Mouse (Mus musculus): ENCODE data around the gene Fam57a.

Gene Fam57a

DNA sequence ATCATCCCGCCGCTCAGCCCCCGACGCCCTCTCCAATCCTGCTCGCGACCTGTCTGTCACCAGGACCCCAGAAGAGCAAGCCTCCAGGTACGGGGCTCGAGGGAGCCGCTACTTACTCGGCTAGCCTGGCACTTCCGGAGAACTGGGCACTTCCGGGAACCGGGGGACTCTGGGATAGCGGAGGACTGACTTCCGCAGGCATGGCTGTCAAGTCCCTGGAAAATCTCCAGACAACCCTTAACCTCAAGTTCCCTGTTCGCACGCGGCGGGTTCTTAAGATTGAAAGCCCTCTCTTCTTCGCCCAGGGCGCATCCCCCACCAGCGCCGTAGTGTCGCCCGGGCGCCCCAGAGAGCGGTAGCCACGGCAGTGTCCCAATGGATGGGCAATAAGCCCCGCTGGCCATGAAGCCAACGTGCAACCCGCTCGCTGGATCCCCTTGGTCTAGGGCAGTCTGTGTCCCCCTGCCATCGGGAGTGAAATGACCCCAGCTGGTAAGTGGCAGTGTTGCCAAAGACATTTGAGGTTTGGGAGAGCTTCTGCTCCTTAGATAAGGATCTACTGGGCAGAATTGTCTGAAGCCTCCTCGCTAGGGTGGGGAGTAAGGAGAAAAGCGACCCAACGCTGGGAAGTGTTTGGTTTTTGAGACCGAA, at the start of gene Fam57a, which contains the start of gene Vps53:
Gene Fam57a (plus strand): TSS at position 177 of the 651 bp plus-strand sequence.
Gene Vps53 (minus strand): TSS at position 153 of the 651 bp plus-strand sequence.
- WGBS: under 1% methylated on average over 34 of the region's 37 CpGs

DNA sequence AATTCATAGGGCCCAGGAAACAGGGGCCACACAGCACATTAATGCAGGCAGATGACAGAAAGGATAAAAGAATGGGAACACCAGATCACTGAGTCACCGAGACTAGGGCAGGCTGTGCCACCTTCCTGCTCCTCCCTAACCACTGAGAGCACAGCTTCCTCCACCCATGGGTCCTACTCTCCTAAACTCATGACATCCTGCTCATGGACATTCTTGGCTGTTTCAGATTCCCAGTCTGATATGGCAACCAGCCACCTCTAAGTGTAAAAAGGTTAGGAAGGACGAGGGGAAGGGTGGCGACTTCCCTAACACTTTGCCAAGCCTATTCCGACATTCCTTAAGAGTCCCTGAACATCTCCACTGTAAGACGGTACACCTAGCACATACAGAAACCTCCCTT, 48.6 kb upstream of the Fam57a start:
- WGBS: 86% methylated on average over 5 of the region's 5 CpGs

DNA sequence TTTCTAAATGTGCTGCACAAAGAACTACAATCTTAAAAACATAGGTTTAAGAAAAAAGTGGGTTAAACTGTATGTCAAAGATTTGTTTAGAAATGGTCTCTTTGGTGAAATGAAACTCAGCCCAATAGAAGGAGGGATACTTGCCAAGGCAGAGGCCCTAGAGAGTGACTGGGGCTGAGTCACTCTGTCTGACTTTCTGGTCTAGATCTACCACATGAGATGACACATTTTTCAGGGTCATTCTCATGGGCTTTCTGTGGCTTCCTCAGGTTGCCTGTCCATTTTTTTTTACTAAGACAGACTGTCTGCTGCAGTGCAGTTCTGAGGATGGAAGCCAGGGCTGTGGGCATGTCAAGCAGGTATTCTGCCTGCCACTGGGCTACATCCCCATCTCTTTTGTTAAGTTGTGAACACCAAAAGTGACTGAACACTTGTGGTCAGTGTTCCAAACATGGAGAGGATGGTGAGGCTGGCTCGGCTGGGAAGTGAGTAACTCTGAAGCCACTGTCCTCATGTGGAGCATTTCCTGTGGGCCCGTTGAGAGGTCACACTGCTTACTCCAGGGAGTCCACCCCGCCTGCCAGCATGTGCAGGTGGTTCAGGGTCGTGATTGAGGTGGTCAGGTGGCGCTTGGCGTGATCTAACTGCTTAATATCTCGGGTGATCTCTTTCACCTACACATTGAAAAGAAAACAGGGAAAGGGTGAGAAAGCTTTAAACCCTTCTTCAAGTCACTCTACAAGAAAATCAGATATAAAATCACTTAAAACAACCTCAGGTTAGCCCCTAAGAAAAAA, 43.6 kb upstream of the Fam57a start:
- 84% methylated on average over 7 of the region's 7 CpGs for WGBS

DNA sequence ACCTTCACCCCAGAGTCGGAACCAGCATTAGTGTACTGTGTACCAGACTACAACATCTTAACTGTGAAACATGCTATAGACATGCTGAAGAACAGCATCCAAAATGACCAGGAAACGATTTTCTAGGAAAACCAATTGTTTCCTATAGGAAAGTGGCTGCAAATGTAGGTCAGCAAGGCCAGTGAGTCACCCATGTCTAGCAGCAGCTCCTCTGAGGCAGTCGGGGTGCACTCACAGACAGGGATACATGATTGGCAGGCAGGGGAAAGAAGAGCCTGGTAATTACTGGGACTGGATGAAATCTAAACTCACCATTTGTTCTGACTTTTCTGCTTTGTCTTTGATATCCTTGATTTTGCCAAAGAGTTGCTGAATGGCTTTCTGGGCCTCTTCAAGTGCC, 41.5 kb upstream of the Fam57a start:
- 70% methylated on average over 3 of the region's 3 CpGs for WGBS

DNA sequence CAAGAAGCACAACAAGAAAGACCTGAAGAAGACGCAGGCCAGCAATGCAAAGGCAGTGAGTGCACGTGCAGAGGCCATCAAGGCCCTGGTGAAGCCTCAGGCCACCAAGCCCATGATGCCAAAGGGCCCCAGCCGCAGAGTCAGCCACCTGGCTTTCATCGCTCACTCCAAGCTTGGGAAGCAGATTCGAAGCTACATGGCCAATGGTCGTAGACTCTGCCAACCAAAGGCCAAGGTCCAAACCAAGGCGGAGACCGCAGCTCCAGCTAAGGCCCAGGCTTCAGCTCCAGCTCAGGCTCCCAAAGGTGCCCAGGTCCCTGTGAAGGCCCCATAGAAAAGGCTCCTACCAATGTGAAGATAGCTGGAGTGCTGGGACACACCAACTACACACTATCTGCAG, 35.1 kb upstream of the Fam57a start:
- 96% methylated on average over 8 of the region's 8 CpGs for WGBS

DNA sequence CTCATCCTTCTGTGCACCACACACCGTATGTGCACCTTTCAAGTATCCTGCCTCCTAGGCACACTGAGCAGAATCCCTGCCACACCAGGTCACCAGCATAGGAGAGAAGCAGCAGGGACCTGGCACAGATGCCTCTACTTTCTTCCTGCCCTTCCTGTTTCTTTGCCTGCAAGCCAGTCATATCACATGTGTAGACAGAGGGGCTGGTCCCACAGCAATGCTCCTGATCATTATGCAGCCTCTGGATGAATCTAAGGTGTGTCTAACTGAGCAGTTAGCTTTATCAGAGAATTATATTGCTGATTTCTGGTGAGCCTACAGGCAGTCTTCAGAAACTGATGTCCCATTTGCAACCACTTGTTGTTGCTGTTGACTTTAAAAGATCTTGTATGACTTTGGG, 34.3 kb upstream of the Fam57a start:
- WGBS: 90% methylated on average over 1 of the region's 1 CpGs

DNA sequence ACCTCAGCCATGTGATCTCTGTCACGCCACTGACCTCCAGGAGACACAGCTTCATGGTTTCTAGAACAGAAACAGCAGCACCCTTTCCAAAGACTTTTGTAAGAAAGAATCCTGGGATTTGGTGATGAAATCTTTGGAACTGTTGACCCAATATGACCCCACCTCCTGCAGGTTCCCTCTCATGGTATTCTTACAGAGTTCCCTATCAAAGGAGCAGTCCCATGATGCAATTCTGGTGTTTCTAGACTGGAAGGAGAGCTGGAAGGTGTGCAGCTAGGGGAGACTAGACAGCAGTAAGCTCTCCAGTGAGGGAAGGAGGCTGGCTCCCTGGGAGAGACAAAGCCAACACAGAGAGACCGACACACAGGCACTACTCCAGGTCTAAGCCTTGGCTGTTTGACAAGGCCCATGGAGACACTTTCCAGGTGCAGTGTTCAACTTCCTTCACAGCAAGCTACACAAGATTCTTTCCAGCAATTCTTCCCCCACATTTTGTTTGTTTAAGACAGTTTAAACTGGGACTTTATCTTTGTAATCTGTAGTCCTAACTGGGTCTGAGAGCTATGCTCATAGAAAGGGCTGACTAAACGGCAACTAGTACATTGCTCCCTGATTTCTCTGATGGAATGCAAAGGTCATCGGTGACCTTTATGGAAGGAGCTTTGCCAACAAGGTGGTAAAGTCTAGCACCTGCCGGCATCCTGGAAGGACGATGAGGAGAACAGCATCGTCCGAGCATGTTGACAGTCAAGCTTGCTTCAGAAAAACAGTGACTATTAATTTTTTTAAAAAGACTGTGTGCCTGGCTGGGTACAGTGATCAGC, 33.1 kb upstream of the Fam57a start:
- WGBS: 88% methylated on average over 8 of the region's 8 CpGs

DNA sequence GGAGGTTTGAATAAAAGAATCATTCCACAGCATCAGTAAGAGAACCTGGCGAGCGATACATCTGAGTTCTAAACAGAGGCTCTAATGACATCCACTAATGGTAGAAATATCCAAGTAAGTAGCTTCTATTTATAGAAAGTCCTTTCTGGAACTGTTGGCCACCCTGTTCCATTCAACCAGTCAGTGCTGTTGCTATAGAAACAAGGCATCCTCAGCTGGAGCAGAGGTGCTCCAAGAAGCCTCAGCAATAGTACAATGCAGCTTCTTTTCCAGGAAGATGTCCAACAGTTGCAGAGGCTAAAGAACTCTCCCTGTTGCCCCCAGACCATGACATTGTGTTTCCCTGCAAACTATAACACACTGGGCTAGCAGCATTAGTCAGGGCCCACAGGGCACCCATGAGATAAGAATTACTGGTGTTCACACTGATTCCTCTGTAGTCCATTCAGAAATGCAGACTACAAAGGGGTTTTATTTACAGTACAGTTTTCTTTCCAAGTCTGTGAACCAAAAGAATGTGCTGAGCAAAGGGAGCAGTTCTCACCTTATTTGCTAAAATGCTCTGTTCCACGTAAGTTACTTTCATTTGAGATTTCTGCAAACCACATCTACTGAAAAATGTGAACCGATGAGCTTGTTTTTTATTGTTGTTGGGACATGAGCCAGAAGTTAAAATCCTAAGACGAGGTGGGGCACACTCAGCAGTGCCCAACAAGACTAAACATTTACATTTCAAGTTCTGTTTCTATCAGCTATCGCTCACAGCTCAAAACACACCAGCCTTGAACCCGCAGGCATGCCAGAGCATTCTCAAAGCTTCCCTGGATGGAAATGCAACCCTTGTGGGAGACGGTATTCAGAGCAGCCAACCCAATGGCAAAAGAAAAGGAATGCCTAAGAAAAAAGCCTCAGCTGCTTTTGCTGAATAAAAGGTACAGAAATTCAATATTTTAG, 31.1 kb upstream of the Fam57a start:
- 33% methylated on average over 8 of the region's 8 CpGs for WGBS

DNA sequence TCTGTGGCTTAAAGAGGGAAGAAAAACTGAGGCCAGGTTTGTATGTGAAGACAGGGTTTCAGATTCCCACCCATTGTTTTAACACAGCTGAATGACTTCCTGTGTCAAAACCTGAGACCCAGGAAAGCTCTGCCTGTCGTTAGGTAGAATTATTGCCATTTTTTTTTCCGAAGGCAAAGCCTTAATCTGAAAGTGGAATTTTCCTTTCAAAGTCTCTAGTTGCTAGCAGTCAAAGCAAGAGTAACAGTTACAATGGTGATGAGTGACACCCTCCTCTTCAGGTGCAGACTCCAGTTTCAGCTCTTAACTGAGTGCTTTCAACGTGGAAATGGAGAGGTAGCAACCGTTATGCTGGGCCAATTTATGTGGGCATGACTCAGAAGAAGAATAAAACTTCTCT, 28.5 kb upstream of the Fam57a start:
- 44% methylated on average over 4 of the region's 4 CpGs for WGBS

DNA sequence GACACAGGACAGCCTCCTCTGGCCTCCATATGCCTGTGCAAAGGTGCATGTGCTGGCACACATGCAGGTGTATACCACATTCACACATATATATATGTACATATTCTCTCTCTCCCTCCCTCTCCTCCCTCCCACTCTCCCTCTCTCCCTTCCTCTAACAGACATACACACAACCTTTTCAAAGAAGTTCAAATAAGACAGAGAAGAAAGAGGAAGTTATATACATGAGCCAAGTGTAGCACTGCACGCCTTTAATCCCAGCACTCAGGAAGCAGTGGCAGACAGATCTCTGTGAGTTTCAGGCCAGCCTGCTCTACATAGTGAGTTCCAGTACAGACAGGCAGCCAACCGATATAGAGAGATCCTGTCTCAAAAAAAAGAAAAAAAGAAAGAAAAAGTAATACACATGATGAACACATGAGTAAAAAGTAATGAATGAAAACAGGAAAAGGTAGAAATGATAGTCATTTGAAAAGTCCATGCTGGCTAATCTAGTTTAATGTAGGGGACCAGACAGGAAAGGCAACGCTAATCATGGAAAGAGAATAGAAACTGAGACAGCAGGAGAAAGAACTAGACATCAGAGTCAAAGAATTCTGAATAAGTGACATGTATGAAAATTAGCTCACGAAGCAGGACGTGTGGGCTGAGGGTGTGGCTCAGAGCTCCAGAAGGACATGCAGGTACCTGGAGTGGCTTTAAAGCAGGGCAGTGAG, 26.1 kb upstream of the Fam57a start:
- WGBS: 80% methylated on average over 5 of the region's 5 CpGs

DNA sequence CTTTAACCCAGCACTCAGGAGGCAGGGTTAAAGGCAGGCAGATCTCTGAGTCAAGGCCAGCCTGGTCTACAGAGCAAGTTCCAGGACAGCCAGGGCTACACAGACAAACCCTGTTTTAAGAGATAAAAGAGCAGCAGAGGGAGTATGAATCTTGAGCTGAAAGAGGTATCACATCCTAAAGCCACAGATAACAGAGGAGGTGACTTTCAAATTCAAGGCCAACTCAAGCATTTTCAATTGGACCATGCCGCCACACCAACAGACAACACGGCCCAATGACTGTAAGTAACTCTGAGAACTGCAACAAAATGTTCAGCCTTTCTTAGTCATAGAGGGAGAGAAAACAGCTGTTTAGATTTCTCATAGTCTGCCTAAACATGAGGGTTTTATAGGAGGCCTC, 25.3 kb upstream of the Fam57a start:
- 95% methylated on average over 2 of the region's 2 CpGs for WGBS

DNA sequence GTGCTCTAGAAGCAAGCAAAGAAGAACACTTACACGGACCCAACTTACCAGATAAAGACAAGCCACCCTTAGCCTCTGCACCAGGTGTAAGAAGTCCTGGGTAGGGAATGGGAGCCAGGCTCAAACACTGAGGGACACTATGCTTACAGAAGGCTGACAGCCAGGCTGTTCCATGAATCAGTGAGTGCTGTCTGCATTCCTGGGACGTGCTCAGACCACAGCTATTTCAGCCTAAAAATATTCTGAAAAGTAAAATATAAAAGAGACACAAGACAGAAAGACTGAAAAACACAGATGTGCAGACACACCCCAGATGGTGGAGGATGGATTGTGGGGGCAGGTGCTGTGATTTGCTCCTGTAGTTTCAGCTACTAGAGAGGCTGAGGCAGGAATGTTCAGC, 24.6 kb upstream of the Fam57a start:
- 71% methylated on average over 2 of the region's 2 CpGs for WGBS

DNA sequence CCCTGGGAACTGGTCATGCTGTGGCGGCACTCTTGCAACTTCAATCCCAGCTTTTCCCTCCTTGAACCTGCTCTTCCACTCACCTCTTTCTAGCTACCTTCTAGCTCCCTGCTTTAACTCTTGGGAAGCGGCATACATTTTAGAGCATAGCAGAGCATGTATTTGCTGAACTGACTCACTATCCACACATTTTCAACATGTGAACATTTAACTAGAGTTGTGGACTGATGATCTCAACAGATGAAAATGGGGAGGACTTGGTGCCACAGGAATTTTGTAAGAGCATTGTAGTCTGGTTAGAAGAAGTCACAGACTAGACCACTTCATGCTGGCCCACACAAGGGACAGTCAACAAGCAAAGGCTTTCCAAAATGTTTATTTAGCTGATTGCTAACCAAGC, 21.1 kb upstream of the Fam57a start:
- WGBS: 97% methylated on average over 2 of the region's 2 CpGs

DNA sequence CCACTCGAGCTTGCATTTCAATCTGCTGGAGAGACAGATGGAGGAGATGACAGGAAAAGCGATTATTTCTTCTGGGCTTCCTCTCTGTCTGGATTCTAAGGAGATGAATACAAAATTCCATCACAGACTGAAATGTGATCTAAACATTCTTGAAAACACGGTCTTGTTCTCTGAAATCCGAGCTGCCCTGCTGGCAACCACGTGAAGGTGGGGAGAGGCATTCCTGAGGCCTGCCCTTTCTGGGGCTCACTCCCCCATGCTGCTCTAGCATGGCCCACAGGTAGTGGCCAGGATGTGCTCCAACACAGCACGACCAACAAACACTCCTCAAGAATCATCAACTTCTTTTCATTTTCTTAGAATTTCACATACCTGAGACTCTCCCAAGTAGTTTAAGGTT, 19.2 kb upstream of the Fam57a start:
- WGBS: 48% methylated on average over 6 of the region's 6 CpGs

DNA sequence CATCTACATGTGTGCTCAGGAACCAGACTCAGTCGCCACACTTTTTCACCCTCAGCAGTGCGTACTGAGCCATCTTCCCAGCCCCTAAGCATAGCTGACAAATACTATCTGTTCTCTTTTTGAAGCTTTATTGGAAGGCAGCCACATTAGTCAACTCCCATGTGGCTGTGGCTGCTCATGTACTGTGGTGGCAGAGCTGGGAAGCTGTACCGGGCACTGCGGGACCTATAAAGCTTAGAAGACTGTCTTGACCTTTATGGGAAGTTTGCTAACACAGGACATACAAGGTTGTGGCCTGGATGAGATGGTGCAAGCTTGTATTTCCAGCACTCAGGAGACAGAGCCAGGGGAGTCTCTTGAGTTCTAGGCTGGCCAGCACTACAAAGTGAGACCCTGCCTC, 12.8 kb upstream of the Fam57a start:
- 74% methylated on average over 4 of the region's 4 CpGs for WGBS

DNA sequence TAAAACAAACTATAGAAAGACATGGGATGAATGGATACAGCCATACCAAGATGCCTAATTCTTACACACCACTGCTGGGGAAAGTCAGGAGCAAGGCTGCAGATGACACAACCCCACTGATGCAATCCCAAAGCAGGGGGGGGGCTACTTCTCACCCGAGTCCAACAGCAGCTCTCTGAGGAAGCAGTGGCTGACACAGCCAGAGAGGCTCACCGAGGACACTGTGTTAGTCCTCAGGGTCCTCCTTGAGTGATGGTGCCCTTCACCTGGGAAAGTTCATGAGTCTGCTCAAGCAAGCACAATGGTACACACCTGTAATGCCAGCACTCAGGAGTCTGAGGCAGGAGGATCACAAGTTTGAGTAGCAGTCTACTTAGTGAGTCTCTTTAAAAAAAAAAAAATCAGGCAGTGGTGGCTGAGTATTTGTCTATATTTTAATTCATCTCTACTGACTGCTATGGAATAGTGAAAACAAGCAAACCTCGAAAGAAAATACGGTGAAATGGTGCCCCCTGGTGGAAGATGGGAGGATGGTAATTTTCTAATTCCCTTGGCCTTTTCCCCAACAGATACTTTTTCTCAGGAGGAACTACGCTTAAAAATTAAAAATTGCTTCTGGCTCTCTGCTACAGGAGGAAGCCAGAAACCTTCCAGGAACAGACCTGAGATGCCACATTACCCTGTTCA, 12.2 kb upstream of the Fam57a start:
- WGBS: 18% methylated on average over 5 of the region's 5 CpGs

DNA sequence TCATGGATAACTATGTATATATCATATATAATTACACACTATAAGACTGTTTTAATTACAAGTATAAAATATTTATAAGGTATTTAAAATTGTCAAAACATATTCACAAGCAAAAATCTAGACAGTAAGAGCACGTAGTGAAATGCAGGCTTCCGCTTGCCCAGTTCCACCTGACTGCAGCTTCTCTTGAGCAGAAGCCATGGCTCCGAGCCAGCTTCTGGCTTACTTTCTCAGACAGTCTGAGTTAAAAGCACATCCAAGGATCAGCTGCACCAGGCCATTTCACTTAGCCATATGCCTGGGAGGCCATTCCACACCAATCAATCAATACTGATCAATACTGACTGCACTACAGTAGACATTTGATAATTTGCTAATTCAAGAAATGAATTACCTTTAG, 10.5 kb upstream of the Fam57a start:
- WGBS: 67% methylated on average over 3 of the region's 3 CpGs

DNA sequence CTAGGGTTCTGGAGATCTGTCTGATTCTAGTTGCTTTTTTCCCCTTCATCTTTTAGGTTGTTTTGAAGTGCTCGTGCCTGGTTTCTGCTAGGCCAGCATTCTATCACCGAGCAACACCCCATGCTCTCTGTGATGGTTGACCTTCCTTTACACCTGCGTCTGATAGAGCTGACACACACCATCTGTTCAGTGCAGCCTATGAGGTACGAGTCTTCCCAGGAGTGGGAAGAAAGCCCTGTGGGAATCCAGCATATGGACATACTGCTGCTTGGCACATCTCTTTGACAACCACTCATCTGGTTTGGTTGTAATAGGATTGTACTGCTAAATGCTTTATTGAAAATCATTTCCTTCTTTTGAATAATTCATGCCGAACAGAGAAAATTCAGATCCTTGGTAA, 9.3 kb upstream of the Fam57a start:
- 57% methylated on average over 5 of the region's 5 CpGs for WGBS

DNA sequence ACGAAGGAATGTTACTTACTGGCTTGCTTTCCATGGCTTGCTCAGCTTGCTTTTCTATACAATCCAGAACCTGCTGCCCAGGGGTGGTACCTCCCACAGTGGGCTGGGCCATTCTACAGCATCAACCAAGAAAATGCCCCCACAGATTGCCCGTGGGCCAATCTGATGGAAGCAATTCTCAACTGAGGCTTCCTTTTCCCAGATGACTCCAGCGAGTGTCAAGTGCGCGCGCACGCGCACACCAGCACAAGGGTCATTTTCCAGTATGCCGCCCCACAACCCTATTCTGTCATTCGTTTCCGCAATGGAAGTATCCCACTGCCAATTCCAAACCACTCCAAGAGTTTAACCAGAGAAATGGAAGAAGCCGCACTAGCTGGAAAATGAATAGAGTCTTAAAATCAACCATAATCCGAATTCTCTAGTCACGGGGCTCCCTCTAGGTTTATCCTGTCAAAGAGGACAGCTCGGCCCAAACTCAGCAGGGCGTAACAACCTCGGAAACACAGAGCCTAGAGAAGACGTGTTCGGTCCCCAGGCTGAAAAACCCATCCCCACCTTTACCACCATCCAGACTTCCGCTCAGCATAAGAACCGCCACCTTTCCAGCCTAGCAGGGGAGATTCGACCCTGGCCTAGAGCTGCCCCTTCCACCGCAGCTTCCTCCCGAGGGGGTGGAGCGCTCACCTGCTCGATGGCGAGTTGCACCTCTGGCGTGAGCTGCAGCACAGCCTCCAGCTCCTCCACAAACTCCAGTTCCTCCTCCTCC, 561 bp upstream of the Fam57a start:
- WGBS: under 1% methylated on average over 28 of the region's 28 CpGs
